Mouse (Mus musculus): ENCODE measurements around the gene Ptprd.

Gene Ptprd

DNA sequence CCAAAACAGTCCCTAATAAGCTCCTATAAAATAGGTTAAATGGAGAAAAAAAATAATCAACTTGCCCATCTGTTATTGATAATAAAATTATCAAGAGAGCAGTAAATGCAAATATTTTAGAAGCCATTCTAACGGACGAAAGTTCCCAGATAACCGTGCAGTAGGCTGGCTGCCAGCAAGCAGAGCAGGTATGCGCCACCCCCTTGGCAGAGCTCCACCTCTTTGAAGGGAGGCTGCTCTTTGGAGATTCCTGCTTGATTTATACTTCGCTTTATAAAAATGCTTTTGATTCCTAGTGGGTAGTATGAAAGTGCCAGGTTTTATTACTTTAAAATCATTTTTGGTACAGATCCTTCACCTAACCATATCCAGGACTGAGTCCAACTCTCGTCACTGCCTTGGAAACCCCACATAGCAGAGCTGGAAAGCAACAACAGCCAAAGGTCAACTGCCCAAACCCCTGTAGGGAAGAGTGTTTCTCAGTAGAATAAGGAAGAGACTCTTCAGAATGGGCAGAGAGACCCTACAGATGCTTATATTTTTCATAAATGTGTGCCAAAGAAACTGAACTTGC is 1770.9 kb downstream of the Ptprd start:
- DNase-seq = peak; percentile 70

DNA sequence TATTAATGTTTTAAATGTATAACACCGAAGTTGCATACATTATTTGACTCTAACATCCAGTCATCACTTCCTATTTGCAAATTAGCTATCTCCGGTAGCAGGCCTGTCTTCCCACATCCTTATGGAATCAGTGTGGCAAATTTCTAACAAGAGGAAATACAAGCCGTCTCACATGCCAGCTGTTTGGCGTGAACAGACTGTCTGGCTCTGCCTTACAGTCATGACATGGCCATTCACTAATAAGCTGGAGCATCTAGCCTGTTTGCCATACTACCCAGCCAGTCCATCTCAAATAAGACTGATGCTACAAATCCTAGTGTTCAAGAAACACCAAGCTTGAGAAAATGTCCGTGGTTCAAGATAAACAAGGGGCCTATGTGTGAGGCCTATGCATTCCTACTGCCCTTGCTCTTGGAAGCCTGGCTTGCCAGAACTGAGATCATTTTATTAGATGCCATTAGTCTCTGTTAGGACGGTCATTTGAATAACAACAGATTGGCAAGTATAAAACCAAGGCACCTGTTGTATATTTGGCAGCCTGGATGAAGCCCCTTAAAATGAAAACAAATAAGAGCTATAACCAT is 1773.2 kb downstream of the Ptprd start:
- DNase-seq = no peak

DNA sequence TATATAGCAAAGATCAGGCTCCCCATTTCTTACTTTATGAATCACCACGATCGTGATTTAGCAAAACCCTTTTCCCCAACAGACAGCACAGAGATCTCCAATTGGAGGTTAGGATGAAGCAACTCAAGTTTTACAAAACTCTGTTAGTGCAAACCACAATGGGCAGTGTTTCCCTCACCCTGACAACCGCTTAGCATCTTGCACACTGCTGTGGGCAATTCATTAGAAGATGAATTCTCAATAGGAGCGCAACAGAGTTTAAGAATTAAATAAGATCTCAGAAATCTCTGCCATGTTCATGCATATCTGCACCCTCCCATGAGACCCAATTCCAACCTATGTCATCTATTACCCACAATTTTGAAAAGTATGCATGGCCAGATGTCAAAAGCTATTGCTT is 1773.7 kb downstream of the Ptprd start:
- no peak for DNase-seq

DNA sequence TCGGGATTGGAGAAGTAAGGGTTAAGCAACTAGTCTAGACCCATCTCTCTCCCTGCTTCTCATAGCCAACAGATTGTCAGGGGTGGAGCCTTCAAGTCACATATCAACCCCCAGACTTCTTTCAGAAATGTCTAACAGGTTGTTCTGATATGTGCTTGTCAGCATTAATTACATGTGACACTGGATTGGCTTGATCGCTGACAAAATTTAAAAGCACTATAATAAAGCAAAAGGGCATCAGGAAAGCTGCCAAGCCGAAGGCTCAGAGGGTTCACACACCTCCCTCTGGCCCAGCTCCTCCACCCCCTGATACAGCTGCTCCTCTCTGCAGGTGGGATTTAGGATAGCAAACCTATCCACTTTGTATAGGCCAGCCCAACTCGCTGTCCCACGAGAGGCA is 1775.8 kb downstream of the Ptprd start:
- peak; percentile 78 for DNase-seq

DNA sequence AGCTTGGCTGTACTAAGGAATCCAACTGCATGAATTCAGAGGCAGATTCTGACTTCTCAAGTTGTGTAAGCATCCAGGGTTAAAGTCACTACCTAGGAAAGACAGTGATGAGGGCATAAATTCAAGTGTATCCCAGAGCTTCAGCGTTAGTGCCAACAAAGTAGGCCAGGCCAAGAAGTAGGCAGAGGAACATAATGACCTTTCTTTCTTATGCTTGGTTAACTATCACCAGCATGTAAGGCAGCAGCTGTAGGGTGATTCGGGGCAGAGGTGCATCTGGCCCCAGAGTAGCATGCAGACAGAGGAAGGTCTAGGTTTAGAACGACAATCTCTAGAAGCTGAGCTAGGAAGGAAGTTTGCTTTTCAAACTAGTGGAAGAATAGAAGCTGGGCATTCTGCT is 1782.0 kb downstream of the Ptprd start:
- DNase-seq = peak; percentile 85

DNA sequence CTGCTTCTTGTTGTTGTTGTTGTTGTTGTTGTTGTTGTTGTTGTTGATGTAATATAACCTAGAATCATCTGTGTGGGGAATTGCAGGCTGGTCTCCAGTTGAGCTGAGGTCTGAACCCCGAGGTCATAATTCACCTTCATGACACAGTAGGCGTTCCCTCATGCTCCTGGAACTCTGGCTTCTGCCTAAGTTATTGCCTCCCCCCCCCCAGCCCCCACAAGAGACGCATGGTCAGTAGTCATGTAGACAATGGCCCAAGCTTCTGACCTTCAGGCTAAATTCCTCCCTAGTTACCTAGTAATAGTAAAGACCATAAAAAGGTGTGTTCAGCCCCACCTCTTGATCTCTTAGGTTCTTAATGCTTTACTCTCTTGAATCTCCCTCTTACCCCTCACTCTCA is 1784.7 kb downstream of the Ptprd start:
- DNase-seq = peak; percentile 41

DNA sequence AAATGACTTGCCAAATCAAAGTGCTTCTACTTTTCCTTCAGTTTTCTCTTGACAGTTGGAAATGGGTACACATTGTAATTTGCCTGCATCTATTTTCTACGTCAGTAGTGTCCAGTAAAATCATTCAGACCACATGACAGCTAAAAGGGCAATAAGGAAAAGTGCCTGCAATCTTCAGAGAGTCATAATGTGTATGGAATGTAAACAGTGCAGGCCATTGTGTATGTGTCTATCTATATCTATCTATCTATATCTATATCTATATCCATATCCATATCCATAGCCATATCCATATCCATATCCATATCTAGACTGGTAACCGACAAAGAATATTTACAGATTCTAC is 1786.6 kb downstream of the Ptprd start:
- DNase-seq = no peak

DNA sequence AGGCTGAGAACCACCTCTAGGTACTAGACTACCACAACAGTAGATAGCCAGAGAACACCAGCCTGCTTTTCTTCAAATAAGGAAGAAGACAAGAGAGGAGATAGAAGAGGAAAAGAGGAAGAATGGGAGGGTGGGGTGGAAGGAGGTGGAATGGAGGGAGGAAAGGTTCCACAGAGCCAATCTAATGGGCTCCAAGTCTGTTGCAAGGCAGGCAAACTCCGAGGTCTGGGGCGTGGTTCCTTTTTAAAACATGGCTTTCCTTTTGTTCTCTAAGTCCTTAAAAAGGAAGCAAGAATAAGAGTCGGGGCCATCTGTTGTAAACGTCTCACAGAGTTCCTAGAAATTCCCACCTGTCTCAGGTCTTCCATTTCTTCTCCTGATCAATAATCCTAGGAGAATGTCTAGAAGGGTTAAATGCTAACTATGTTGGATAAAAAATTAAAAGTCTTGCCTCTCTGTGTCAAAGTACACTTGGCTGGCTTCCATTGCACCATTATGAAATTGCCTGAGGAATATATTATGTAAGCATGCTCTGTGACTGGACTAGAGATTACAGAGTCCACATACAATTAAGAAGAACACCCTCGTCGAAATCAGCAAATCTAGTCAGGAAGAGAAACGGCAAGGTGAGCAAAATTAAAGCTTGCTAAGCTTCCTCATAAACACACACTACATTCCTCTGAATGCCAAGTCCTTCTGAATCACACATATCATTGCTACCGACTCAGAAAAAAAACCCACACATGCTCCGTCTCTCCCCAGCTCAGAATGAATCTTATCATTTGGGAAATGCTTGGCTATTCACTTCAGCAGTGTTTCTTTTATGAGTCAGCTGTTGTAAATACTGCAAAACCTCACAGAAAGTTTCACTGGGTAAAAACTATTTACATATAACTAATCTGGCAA is 1787.2 kb downstream of the Ptprd start:
- peak; percentile 87 for DNase-seq

DNA sequence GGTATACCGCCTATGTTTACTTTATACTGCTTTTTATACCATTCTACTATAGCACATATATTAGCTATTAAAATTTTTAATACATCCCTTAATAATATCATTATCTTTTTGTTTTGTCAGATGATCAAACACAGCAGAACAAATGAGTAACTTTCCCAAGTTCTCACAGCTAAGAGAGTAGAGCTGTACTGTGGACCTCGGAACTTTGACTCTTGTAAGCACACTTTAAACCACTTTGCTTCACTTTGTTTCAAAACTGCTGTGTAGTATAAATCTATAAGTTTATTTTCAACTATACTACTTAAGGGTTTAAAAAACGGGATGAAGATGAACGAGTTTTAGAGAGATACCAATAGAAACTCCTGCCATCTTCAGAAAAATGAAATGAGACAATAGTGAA is 1789.6 kb downstream of the Ptprd start:
- no peak for DNase-seq

DNA sequence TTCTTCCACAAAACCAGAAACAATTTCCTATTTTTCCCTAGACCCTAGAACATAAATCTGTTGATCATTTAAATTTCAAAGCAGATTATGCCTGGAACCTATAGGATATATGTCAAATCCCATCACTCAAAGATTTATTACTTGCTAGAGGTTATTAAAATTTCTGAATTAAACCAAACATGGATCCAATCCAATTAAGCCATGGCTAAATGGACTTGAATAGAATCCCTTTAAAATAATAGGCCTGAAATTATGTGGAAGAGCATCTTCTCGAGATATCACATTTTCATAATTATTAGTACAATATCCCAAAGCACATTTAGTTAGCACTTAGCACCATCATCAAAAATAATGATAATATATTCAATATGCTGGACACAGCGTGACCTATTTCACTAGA is 1792.1 kb downstream of the Ptprd start:
- no peak for DNase-seq

DNA sequence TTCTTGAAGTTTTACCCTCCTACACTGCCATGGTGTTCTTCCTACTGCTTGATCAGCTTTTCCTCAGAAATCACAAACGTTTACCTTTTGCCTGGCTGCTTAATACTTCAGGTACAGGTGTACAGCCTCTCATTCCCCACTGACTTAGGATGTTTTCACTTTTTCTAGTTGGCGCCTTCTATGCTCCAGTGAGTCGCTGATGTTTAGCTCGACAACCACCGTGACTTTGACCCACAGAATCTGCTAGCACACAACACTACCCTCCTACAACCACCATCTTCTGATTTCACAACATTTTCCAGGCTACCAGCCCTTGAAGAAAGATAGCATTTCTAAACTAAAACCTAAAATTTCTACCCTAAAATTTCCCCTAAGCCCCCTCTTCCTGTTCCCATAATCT is 1794.1 kb downstream of the Ptprd start:
- peak; percentile 58 for DNase-seq

DNA sequence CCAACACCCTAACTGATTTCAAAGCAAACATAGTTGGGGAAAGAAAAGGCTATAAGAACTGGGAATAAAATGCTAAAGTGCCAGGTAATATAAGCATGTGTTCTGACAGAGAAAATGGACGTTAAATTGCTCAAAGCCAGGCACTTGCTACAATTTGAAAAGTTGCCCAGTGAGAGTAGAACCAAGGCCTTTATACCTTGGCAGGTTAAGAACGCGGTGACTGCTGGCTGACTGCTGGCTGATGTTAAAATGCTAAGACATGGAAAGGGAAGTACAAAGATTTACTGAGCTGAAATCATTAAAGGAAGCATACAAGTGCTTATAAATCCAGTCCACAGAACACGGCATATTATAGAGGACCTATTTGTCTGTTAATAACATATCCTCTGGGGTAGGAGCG is 1796.1 kb downstream of the Ptprd start:
- peak; percentile 45 for DNase-seq

DNA sequence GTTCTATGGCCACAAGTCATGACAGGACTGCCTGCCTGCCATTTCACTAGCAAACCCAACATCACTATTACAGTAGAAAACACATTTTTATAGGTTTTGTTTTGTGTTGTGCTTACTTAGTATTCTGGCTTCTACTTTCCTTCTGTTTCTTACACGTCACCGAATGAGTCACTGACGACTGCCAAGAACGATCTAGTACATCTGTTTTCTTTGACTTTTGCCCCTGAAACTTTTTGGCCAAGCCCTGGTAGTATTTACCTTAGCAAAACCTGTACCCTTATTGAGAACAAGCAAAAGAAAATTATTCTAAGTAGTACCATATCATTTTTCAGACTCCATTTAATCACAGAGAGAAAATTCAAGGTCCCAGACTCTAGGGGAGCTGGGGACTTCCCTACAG is 1797.2 kb downstream of the Ptprd start:
- no peak for DNase-seq

DNA sequence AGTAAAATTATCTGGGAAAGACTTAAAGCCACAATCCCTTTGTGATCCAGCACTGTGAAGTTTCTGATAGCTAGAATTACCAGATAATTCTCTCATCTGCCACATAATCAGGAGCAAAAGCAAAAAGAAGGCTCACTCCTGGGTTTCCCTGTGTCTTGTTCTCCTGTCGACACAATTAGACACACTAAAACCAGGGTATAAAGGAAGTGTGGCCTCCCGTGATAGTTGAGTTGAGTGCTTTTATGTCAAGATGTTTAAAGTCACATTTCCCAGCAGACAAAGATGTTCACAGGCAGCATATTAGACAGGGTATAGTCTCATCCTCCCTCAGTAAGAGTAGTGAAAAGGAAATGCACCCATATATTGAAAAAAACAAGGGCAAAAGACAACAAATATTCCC is 1801.7 kb downstream of the Ptprd start:
- no peak for DNase-seq

DNA sequence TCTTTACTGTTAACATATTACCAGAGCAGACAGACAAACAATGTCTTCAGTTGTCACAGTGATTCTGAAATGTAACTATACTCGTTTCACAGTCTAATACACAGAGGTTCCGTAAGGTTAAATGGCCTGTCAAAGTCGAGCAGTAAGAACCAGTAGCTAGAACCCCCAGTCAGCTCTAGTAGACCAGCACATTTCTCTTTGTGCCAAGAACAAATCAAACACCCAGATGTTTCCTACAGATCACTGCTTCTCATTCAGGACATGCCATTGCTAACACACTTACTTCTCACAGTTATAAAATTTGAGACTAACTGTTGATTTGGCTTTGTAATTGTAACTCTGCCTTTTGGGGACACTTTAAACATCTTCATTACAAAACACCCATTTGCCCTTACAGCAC is 1802.6 kb downstream of the Ptprd start:
- DNase-seq = no peak

DNA sequence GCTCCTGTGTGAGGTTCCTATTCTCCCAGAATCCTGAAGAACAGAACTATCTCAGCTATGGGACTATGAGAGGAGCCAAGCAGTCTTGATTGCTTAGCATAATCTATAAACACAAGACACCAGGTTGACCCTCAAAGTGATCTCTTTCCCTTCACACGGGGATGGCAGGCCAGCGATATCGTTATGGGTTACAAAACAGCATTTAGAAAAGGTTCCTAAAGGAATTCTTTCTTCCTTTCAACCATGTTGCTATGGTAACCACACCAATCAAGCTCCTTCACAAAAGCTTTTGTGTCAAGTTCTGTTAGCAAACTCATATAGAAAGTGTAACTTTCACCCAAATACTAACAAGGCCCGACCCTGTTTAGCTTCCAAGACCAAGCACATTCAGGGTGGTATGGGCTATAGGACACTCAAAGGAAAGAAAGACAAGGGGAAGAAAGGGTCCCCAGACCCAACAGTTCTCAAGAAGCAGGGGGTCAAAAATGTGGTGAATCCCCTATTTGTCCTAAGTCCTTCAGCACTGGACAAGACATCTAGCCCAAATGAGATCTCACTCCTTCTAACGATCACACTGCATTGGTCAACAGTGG is 1805.8 kb downstream of the Ptprd start:
- no peak for DNase-seq

DNA sequence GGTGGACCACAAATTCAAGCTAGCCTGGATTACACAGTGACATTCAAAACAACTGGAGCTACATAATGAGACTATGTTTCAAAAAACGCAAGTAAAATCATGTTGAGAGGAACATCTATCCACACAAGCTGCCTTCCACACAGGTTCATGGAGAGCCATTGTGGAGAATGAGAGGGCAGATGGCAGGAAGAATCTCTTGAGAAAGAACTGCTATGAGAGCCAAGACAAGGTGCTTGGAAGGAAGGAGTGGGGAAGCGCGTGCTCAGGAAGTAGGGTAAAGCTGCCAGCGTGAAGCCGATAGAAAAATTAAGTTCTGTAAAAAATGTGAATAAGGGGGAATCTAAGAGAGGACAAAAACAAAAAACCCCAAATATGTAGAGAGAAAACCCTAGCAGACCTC is 1808.5 kb downstream of the Ptprd start:
- no peak for DNase-seq

DNA sequence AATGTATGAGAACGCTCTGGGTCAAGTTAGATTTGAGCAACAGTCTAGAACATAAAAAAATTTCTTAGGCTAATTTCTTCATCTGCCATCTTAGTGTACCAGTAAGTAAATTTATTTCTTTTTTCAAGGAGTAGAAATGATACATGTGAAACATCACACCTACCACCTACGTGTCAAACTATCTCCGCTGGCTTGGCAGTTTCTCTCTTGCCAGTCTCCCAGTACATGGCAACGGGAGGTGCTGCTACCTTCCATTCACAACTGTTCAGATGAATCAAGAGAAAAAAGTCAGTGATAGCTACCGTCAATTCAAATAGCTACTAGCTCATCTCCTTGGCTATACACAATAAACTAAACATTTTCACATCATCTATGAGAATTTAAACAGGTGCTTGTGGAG is 1823.9 kb downstream of the Ptprd start:
- DNase-seq = no peak

DNA sequence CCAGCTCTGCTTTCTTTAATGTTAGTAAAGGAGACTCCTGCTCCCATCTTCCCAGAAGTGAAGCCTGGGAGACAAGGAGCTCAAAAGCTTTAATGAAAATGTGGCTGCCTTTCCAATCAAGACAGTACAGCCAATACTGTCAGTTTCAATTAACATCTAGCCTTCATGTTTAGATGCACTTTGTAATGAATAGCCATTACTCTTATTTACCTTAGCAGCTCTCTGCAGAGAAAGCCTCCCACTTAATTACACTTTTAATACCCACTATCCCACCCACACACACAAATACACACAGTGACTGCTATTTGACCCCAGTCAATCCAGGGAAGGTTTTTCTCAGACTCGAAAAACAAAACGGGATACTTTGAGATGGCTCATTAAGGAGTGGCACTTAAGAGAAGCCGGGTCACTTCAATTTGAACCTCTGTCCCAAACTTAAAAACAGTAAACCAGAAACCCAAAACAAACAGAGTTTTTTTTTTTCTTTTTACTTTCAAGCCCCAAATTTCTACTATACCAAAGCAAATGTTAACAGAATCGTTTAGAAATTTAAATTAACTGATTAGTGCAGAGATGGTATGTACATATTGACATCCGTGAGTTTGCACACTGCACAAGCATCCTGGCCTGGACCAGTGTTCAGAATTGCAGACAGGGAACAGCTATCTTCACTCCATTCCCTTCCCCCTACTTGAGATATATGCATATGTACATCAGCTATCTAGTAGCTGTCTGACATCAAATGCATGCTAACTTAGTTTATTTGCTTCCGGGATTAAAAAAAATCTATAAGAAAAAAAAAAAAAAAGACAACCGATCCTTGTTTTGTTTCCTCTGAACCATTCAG is 1824.6 kb downstream of the Ptprd start:
- DNase-seq = no peak

DNA sequence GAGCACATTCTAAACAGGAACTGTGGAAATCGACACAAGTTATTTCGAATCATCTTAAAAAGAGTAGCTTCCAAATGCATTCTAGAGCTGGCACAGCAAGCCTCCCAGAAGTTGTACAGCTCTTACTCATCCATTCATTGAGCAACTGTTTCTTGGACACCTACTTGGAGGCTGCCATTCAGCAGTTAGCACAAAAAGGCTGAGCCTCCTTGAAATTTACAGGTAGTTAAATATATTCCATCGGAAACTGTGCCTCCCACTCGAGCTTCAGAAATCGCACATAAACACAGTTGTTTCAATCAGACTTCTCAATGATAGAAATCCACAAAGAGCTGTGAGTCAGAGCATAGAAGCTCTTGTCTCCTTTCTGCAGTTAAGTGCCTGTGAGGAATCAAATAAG is 1825.9 kb downstream of the Ptprd start:
- no peak for DNase-seq

DNA sequence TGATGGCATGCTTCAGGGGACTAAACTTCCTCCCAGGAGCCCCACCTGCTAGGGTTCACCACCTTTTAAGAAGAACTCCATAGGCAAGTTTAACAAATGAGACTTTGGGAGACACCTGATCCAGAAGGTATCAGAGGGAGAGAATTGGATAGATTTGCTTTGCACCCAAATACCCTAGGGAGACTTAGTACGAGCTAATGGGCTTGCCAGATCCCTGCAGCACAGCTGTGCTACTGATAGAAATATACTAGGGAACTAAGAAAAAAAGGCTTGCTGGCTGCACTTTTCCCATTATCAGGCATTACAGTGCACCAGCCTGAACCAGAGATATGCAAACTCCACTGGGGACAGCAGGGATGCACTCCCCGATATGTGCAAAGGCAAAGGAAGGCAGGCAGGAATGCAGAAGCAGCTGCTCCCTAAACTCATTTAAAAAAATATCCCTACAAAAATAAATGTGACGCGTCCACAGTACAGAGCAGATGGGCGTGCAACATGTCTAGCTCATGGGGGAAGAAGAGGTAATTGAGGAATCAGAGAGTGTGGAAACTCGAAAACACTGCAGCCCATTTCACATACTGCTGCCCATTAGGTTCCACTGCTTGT is 1831.3 kb downstream of the Ptprd start:
- DNase-seq = no peak

DNA sequence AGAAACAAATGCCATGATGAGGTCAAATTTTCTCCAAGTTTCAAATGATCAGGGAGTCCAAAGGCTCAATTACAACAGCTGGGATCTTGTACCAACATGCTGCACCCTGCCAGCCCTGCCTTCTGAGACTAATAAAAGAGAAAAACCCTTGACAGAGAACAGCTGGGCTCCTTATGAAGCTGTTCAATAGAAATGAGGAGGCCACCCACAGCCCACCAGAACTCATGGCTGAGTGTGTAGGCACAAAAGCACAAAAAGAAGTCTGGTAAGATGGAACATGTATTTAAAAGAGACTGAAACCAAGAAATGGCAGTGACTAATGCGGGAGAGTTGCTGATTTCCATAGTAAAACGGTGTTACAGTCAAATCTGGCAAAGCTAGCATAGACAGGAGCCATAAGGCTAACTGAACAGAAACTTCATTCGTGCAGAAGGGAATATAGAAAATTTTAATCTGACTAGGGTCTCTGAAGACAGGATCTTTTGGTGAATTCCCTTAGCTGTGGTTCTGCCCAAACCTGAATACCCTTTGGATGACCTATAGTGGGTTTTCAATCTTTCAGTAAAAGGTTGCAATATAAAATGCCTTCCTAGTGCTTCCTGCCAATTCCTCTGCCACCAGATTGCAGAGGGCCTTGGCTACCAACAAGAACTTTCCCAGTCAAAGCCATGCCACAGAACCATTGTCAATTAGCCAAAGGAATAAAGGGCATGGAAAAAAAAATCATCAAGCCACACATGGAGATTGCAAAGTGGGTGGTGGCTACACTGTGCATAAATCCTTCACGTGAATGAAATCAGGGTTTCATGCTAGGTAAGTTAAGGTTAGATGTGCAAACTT is 1841.5 kb downstream of the Ptprd start:
- DNase-seq = peak; percentile 50

All from kidney, adult 11 months (tissue).